ENCODE assay signal across 9 mouse cellular contexts in the genomic region with DNA sequence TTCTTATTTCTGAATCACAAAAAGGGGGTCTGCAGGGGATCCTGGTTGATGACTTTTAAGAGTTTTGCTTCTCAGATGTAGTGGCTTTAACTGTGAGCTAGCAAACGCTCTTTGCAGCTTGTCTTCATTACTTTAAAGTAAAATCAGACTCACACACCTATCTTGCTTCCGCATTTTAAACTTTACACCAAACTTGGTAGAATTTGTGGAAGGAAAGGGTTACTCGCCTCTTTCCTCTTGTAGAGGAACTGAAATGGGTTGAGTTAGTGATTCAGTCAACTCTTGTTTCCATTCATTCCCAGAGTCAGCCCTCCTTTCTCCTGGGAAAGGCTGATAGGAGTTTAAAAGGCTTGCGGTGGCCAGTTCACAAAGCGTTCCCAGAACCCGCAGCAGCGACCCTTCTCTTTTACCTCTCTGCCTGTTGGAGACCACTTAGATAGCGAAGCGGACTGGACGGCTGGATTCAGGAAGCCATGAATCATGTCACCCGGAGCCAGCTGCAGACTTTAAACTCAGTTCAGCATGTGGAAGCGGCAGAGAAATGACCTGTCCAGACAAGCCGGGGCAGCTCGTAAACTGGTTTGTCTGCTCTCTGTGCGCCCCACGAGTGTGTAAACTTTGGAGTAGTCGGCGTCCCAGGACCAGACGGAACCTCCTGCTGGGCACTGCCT. TPM values are rescaled to one million over a fixed set of nuclear protein-coding genes. Genes with fewer than 3 reads are reported as not detected.
DNase-seq lines count a peak whose midpoint lies in the region; ATAC-seq and TF ChIP-seq lines count a peak whose summit lies in the region.
"Had no signal": no experiment of that assay in that cellular context is flagged by ENCODE, and none has a peak within 500 bp of the region (broad histone marks: within the 10 kb centered on the region; RNA-seq: fewer than 3 reads in every experiment).

No protein-coding gene starts in this region.

- H3K27ac ChIP-seq in forebrain, embryonic 10.5 days: peak overlapping the region; percentile 35
- no peak overlapping the region for H3K27ac ChIP-seq in forebrain, embryonic 14.5 days (ENCODE audit: low read depth, low read length)
- H3K27ac ChIP-seq in embryonic facial prominence, embryonic 13.5 days: 0 out of 2 replicates have a peak overlapping the region, but pooled peaks have one; percentile 44
- H3K27ac ChIP-seq in hindbrain, embryonic 12.5 days: no peak overlapping the region
- no peak overlapping the region for H3K27ac ChIP-seq in liver, adult 2 months (replicated peaks; ENCODE audit: insufficient read depth, low read depth, low read length)

- no peak for TF ChIP-seq CTCF in liver, adult 2 months (IDR thresholded peaks at IDR 0.05; ENCODE audit: low read depth, low read length)

- no peak for ATAC-seq in forebrain, embryonic 14.5 days
- ATAC-seq in embryonic facial prominence, embryonic 13.5 days (ENCODE audit: insufficient number of reproducible peaks, insufficient read depth, low FRiP score, low TSS enrichment, low read depth): 0 out of 2 replicates have a peak, but pooled peaks have one; percentile 48
- ATAC-seq in hindbrain, embryonic 12.5 days (ENCODE audit: low FRiP score): no peak
- no peak for ATAC-seq in activated CD4-positive, CD25-positive, alpha-beta regulatory T cell, adult 4 months

- TF ChIP-seq POLR2A in liver, adult 2 months (IDR thresholded peaks at IDR 0.05; ENCODE audit: extremely low read depth, insufficient read depth, low read length): no peak

- no peak overlapping the region for H3K9ac ChIP-seq in forebrain, embryonic 14.5 days (ENCODE audit: low read length)
- H3K9ac ChIP-seq in embryonic facial prominence, embryonic 13.5 days: 0 out of 2 replicates have a peak overlapping the region, but pooled peaks have one; percentile 27
- H3K9ac ChIP-seq in hindbrain, embryonic 12.5 days: no peak overlapping the region
- H3K9ac ChIP-seq in liver, adult 2 months (ENCODE audit: low read depth, low read length): 0 out of 2 replicates have a peak overlapping the region, but pooled peaks have one; percentile 30

- H3K36me3 ChIP-seq in forebrain, embryonic 10.5 days (replicated peaks): no peaks in the 10 kb centered on the region
- H3K36me3 ChIP-seq in forebrain, embryonic 14.5 days (ENCODE audit: control insufficient read depth, insufficient read depth, low read length): no peaks in the 10 kb centered on the region
- H3K36me3 ChIP-seq in embryonic facial prominence, embryonic 13.5 days: no peaks in the 10 kb centered on the region
- H3K36me3 ChIP-seq in hindbrain, embryonic 12.5 days: no peaks in the 10 kb centered on the region
- no peaks in the 10 kb centered on the region for H3K36me3 ChIP-seq in liver, adult 2 months (ENCODE audit: control insufficient read depth, insufficient read depth, low read length)

- H3K79me2 ChIP-seq in liver, adult 2 months (ENCODE audit: control insufficient read depth, insufficient read depth, low read length): no peaks in the 10 kb centered on the region

- H3K4me3 ChIP-seq in forebrain, embryonic 10.5 days: no peak overlapping the region
- H3K4me3 ChIP-seq in forebrain, embryonic 14.5 days (ENCODE audit: low read depth, low read length): no peak overlapping the region
- H3K4me3 ChIP-seq in embryonic facial prominence, embryonic 13.5 days: peak overlapping the region; percentile 24
- no peak overlapping the region for H3K4me3 ChIP-seq in hindbrain, embryonic 12.5 days
- peak overlapping the region; percentile 54 for H3K4me3 ChIP-seq in liver, adult 2 months (ENCODE audit: insufficient read depth, low read depth, low read length)

- H3K9me3 ChIP-seq in forebrain, embryonic 10.5 days: no peaks in the 10 kb centered on the region
- no peaks in the 10 kb centered on the region for H3K9me3 ChIP-seq in forebrain, embryonic 14.5 days (replicated peaks; ENCODE audit: control insufficient read depth, low read length)
- H3K9me3 ChIP-seq in embryonic facial prominence, embryonic 13.5 days: no peaks in the 10 kb centered on the region
- no peaks in the 10 kb centered on the region for H3K9me3 ChIP-seq in hindbrain, embryonic 12.5 days (replicated peaks)

- no peaks in the 10 kb centered on the region for H3K27me3 ChIP-seq in forebrain, embryonic 10.5 days (ENCODE audit: poor library complexity, severe bottlenecking)
- no peaks in the 10 kb centered on the region for H3K27me3 ChIP-seq in forebrain, embryonic 14.5 days (replicated peaks; ENCODE audit: control insufficient read depth, insufficient read depth, low read length)
- H3K27me3 ChIP-seq in embryonic facial prominence, embryonic 13.5 days: no peaks in the 10 kb centered on the region
- no peaks in the 10 kb centered on the region for H3K27me3 ChIP-seq in hindbrain, embryonic 12.5 days
- peaks cover 6% of the 10 kb centered on the region; the same call in 1 of the 2 replicates for H3K27me3 ChIP-seq in liver, adult 2 months (ENCODE audit: control insufficient read depth, insufficient read depth, low read length)

- DNase-seq in forebrain, embryonic 10.5 days (ENCODE audit: extremely low spot score, low spot score): no peak
- DNase-seq in forebrain, embryonic 14.5 days (ENCODE audit: low spot score): no peak
- DNase-seq in liver, adult 2 months (ENCODE audit: extremely low read depth, low read depth, low spot score): no peak
- peak; percentile 36 for DNase-seq in ovary, postnatal 36 days (ENCODE audit: low spot score)
- DNase-seq in cerebellum, adult 11 months: no peak

- 81% methylated on average over 19 of the region's 19 CpGs for WGBS in forebrain, embryonic 10.5 days
- 81% methylated on average over 19 of the region's 19 CpGs for WGBS in forebrain, embryonic 14.5 days
- WGBS in embryonic facial prominence, embryonic 13.5 days: 61% methylated on average over 19 of the region's 19 CpGs
- WGBS in hindbrain, embryonic 12.5 days: 55% methylated on average over 19 of the region's 19 CpGs
- 13% methylated on average over 19 of the region's 19 CpGs for WGBS in liver, adult 2 months

- peaks cover 16% of the 10 kb centered on the region; the same call in 1 of the 2 replicates for H3K4me1 ChIP-seq in forebrain, embryonic 10.5 days
- H3K4me1 ChIP-seq in forebrain, embryonic 14.5 days (ENCODE audit: control insufficient read depth, insufficient read depth, low read length): no peaks in the 10 kb centered on the region
- peaks cover 18% of the 10 kb centered on the region for H3K4me1 ChIP-seq in embryonic facial prominence, embryonic 13.5 days
- peaks cover 12% of the 10 kb centered on the region; the same call in 1 of the 2 replicates for H3K4me1 ChIP-seq in hindbrain, embryonic 12.5 days
- 0 out of 2 replicates have a peak, but pooled peaks cover 3% of the 10 kb centered on the region for H3K4me1 ChIP-seq in liver, adult 2 months (ENCODE audit: control insufficient read depth, insufficient read depth, low read length)

- no peak overlapping the region for H3K4me2 ChIP-seq in forebrain, embryonic 14.5 days (ENCODE audit: low read length)
- H3K4me2 ChIP-seq in embryonic facial prominence, embryonic 13.5 days: peak overlapping the region; percentile 44
- peak overlapping the region; percentile 23; the same call in 1 of the 2 replicates for H3K4me2 ChIP-seq in hindbrain, embryonic 12.5 days (replicated peaks)

RNA-seq across cellular contexts. Expression of a gene that starts 1.5 kb away (rescaled TPM):
- 0.91 and 2.1 TPM in 2 replicates for polyA plus RNA-seq in forebrain, embryonic 10.5 days (2016; fragmentation: Nextera tagmentation; extraction: Ambion mirVana)
- 1.2 and 1.3 TPM in 2 replicates for polyA plus RNA-seq in forebrain, embryonic 14.5 days (2014; fragmentation: Nextera tagmentation; extraction: Ambion mirVana)
- polyA plus RNA-seq in embryonic facial prominence, embryonic 13.5 days (2015; fragmentation: Nextera tagmentation; extraction: Ambion mirVana): 9.0 and 10.3 TPM in 2 replicates
- polyA plus RNA-seq in hindbrain, embryonic 12.5 days (2016; fragmentation: Nextera tagmentation; extraction: Ambion mirVana): 5.1 and 5.3 TPM in 2 replicates
- total RNA-seq in liver, adult 2 months (2014; rRNA removed): 0.37 and 0.94 TPM in 2 replicates
- polyA plus RNA-seq in liver, adult 2 months (2012; rRNA removed): 0.12 and 0.17 TPM in 2 replicates
- polyA plus RNA-seq in activated CD4-positive, CD25-positive, alpha-beta regulatory T cell, adult 4 months (2017; shearing (Covaris generic)): under 1 TPM in 1 of 2 experiments, not detected in 1; 0.09 TPM
- total RNA-seq: neutrophil, adult 5-6 weeks had no signal

RNA-seq across cellular contexts. Expression of a gene that starts 33.2 kb away (rescaled TPM):
- polyA plus RNA-seq in forebrain, embryonic 10.5 days (2016; fragmentation: Nextera tagmentation; extraction: Ambion mirVana): 3.7 and 4.1 TPM in 2 replicates
- polyA plus RNA-seq in forebrain, embryonic 14.5 days (2014; fragmentation: Nextera tagmentation; extraction: Ambion mirVana): 2.5 and 2.8 TPM in 2 replicates
- polyA plus RNA-seq in embryonic facial prominence, embryonic 13.5 days (2015; fragmentation: Nextera tagmentation; extraction: Ambion mirVana): 3.5 and 4.0 TPM in 2 replicates
- 2.0 and 3.3 TPM in 2 replicates for polyA plus RNA-seq in hindbrain, embryonic 12.5 days (2016; fragmentation: Nextera tagmentation; extraction: Ambion mirVana)
- total RNA-seq in liver, adult 2 months (2014; rRNA removed): 3.6 and 4.5 TPM in 2 replicates
- polyA plus RNA-seq in liver, adult 2 months (2012; rRNA removed): 1.7 and 2.0 TPM in 2 replicates
- polyA plus RNA-seq in activated CD4-positive, CD25-positive, alpha-beta regulatory T cell, adult 4 months (2017; shearing (Covaris generic)): not detected

Comparison
In these comparisons a context has a peak if more than half of its experiments do, and no peak if none do; other contexts are left out.
1. H3K27ac ChIP-seq: peak in forebrain, embryonic 10.5 days (single experiment) and embryonic facial prominence, embryonic 13.5 days (single experiment); none in forebrain, embryonic 14.5 days (single experiment), hindbrain, embryonic 12.5 days (single experiment) and liver, adult 2 months (single experiment).
2. H3K4me3 ChIP-seq: peak in embryonic facial prominence, embryonic 13.5 days (single experiment) and liver, adult 2 months (single experiment); none in forebrain, embryonic 10.5 days (single experiment), forebrain, embryonic 14.5 days (single experiment) and hindbrain, embryonic 12.5 days (single experiment).
3. H3K9ac ChIP-seq: peak in embryonic facial prominence, embryonic 13.5 days (single experiment) and liver, adult 2 months (single experiment); none in forebrain, embryonic 14.5 days (single experiment) and hindbrain, embryonic 12.5 days (single experiment).